Mouse (Mus musculus) heart, adult 10 weeks (tissue): ENCODE results near the gene Alkbh8. TPM values are rescaled to one million over a fixed set of nuclear protein-coding genes. Genes with fewer than 3 reads are reported as not detected.

Source experiments
- polyA plus RNA-seq: library from polyadenylated mRNA; stranded (reverse); fragments of 350-450 nt; fragmentation: Illumina TruSeq; extraction: RNeasy Lipid Tissue Mini Kit (QIAGEN cat#74804); gene quantifications from one replicate; pipeline ENCODE4 v1.2.3, GENCODE M21; 2014; ENCODE audit warnings: low read depth, low replicate concordance

The Alkbh8 gene
- 5.9 TPM for polyA plus RNA-seq

DNA sequence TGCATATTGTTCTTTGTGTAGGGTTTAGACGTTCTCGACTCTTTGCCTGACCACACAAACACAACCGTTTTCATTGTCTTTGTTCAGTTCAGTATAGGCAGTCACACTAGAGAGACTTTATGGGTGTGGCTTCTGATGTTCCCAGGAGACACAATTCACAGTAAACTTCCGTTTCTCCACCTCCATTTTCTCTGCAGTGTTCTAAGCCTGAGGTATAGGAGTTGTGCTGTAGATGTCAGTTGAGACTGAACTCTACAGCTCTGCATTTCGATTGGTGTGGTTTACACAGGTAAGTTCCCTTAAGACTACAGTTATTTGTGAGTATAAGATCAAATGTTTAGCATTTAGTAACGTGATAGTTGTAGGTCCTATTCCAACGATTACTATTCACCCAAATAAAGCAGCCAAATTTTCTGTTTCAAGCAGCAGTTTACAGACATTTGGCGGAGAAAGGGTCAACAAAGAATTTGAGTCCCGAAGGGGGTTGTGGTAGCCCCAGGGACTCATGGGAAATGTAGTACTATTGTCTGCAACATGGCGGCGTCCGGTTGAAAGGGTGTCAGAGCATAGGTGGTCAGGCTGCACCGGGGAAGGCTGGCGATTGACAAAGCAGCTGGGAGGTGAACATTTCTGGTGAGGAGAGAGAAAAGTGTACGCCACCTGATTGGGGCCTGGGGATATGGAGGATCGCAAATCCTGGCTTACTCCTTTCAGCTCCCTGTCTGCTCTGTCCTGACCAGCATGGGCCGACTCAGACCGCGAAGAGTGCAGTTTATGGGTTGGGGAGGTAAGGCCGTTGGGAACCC is at the start of gene Alkbh8:
Alkbh8 (plus strand) TSS at position 179 of the 806 bp plus-strand sequence.

DNA sequence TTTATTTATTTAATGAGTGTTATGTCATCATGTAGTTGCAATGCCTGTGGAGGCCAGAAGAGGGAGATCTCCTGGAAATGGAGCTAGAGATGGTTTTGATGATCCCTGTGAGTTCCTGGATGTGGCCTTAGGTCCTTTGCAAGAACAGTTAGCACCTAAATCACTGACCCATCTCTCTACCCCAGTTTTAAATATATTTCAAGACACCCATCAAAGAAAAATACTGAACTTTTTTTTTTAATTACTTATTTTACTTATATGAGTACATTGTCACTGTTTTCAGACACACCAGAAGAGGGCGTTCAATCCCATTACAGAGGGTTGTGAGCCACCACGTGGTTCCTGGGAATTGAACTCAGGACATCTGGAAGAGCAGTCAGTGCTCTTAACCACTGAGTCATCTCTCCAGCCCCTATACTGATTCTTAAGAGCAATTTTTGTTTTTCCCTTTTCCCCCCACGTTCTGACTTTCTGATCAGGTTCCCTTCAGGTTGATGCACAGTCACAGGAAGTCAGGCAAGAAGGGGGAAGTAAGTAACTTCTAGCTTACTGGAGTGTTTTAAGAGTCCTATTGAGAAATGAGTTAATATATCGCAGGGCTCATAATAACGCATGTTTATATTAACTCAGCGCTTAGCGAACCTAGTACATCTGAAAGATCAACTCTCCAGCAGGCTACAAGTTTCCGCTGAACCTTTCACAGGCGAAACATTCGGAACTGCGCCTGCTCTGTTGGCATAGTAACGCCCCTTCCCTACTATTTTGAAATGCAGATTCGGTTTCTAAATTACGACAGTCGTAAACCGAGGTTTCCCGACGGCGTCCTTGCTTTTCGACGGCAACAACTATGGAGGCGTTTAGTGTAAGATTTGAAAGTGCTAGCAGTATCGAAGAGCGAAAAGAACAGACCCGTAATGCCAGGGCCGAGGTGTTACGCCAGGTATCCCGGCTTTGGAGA is 68.6 kb downstream of the Alkbh8 start, which contains the start of gene Cwf19l2:
Cwf19l2 (plus strand) TSS at position 342 of the 958 bp plus-strand sequence.

Other genes starting within 250 kb of the Alkbh8 start
- gene Cwf19l2, start 68.5 kb downstream of the Alkbh8 start, polyA plus RNA-seq = 11.9 TPM
- gene Gucy1a2, start 197.6 kb downstream of the Alkbh8 start, polyA plus RNA-seq = 0.73 TPM